Mouse (Mus musculus): ENCODE data around the gene Myh14. TPM values are rescaled to one million over a fixed set of nuclear protein-coding genes. Genes with fewer than 3 reads are reported as not detected.

Myh14 gene
- polyA plus RNA-seq, 1 experiment from 2014 or later, result 1.8 TPM

GRCm38 (mm10) chr7:44593051-44593450 is 77.6 kb downstream of the Myh14 start:
- no peak overlapping the region for H3K27ac ChIP-seq
- 4% methylated on average over 15 of the region's 15 CpGs for WGBS
- H3K4me3 ChIP-seq, result peak overlapping the region; percentile 74
- no peak for DNase-seq (ENCODE audit: extremely low spot score, low spot score)
- H3K4me1 ChIP-seq, result peaks cover 70% of the 10 kb centered on the region
- H3K9me3 ChIP-seq, result no peaks in the 10 kb centered on the region
- peaks cover 57% of the 10 kb centered on the region for H3K27me3 ChIP-seq (ENCODE audit: poor library complexity, severe bottlenecking)
- H3K36me3 ChIP-seq (replicated peaks), result peaks cover 11% of the 10 kb centered on the region

- H3K27ac ChIP-seq, result peak overlapping the region; percentile 77
- peak; percentile 39 for DNase-seq (ENCODE audit: extremely low spot score, low spot score)
- peaks cover 79% of the 10 kb centered on the region for H3K4me1 ChIP-seq
Observed at GRCm38 (mm10) chr7:44591348-44592116, 79.1 kb downstream of the Myh14 start.

DNA sequence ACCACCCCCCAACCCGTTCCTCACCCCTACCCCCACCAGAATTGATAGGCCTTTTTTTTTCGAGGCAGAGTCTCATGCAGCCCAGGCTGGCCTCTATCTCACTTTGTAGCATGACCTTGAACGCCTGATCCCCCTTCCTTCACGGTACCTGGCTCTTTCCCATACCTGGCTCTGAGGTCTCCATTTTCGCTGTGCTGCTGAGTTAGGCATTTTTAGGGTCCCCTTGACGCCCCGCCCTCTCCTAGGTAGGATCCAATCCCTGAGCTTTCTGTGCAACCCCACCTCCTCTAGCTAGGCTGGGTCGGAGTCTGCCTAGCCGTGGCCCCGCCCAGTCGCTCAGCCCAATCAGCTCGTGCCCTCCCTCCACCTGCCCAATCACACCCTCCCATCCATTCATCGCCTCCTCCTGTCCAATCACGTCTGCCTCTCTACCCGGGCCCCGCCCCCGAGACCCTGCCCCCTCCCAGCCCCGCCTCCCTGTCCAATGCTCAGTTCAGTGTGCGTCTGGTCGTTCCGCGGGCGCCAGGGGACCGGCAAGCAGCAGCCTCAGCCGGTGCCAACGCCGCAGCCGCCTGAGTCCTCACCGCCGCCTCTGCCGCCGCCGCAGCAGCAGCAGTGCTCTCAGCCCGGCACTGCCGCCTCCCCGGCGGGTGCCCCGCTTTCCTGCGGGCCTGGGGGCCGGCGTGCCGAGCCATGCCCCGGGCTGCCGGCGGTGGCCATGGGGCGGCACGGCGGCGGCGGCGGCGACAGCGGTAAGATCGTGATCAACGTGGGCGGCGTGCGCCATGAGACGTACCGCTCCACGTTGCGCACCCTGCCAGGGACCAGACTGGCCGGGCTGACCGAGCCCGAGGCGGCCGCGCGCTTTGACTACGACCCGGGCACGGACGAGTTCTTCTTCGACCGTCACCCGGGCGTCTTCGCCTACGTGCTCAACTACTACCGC is 80.0 kb downstream of the Myh14 start, which contains the start of gene Kcnc3:
TSS of gene Kcnc3 (plus strand) at position 263 of the 946 bp plus-strand sequence.
- under 1% methylated on average over 80 of the region's 80 CpGs for WGBS

More at GRCm38 (mm10) chr7:44591348-44592116, 79.1 kb downstream of the Myh14 start:
- H3K9me3 ChIP-seq, result no peaks in the 10 kb centered on the region
- peak overlapping the region; percentile 74 for H3K4me3 ChIP-seq
- WGBS, result under 1% methylated on average over 55 of the region's 60 CpGs
- peaks cover 73% of the 10 kb centered on the region for H3K27me3 ChIP-seq (ENCODE audit: poor library complexity, severe bottlenecking)
- H3K36me3 ChIP-seq (replicated peaks), result peaks cover 11% of the 10 kb centered on the region

GRCm38 (mm10) chr7:44589946-44590345 is 80.7 kb downstream of the Myh14 start:
- peak overlapping the region; percentile 74 for H3K4me3 ChIP-seq
- H3K4me1 ChIP-seq, result peaks cover 82% of the 10 kb centered on the region
- H3K27ac ChIP-seq, result peak overlapping the region; percentile 77
- peaks cover 88% of the 10 kb centered on the region for H3K27me3 ChIP-seq (ENCODE audit: poor library complexity, severe bottlenecking)
- under 1% methylated on average over 13 of the region's 13 CpGs for WGBS
- no peaks in the 10 kb centered on the region for H3K36me3 ChIP-seq (replicated peaks)
- peak; percentile 40 for DNase-seq (ENCODE audit: extremely low spot score, low spot score)
- H3K9me3 ChIP-seq, result no peaks in the 10 kb centered on the region

More for the DNA sequence above, 80.0 kb downstream of the Myh14 start, which contains the start of gene Kcnc3:
- Histone ChIP-seq H3K4me1 (peaks cover 82% of the 10 kb centered on the region), H3K9me3 (no peaks in the 10 kb centered on the region), H3K27ac (peak within 1 kb of the TSS; percentile 77), H3K36me3 (replicated peaks) (peaks cover 4% of the 10 kb centered on the region), H3K4me3 (peak within 1 kb of the TSS; percentile 74), H3K27me3 (ENCODE audit: poor library complexity, severe bottlenecking) (peaks cover 81% of the 10 kb centered on the region)
- peak; percentile 98 for DNase-seq (ENCODE audit: extremely low spot score, low spot score)

GRCm38 (mm10) chr7:44589149-44589548 is 81.5 kb downstream of the Myh14 start:
- Histone ChIP-seq H3K4me1 (peaks cover 77% of the 10 kb centered on the region), H3K27ac (peak overlapping the region; percentile 77), H3K36me3 (replicated peaks) (no peaks in the 10 kb centered on the region), H3K27me3 (ENCODE audit: poor library complexity, severe bottlenecking) (peaks cover 90% of the 10 kb centered on the region), H3K9me3 (no peaks in the 10 kb centered on the region), H3K4me3 (peak overlapping the region; percentile 74)
- peak; percentile 86 for DNase-seq (ENCODE audit: extremely low spot score, low spot score)
- under 1% methylated on average over 32 of the region's 33 CpGs for WGBS

DNA sequence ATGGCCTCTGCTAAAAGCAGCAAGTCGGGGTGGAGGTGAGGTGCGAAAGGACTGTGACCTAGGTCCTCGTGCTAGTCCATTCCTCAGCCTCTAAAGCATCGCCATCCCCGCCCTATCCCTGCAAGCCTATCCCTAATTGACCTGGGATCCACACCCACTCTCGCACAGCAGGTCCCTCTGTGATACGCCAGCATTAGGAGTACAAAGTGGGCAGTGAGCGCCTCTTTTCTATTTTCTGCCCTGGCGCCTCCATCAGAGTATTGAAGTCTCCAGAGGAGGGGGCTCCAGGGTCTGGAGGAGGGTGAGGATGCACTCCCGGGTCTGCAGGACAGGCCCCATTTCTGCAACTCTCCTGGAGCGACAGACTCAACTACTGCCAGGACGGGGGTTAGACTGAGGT is 82.3 kb downstream of the Myh14 start:
- peak overlapping the region; percentile 77 for H3K27ac ChIP-seq

GRCm38 (mm10) chr7:44587676-44588075 is 83.0 kb downstream of the Myh14 start:
- no peak for DNase-seq (ENCODE audit: extremely low spot score, low spot score)
- WGBS, result 38% methylated on average over 6 of the region's 6 CpGs
- no peaks in the 10 kb centered on the region for H3K36me3 ChIP-seq (replicated peaks)
- peak overlapping the region; percentile 74 for H3K4me3 ChIP-seq
- no peak overlapping the region for H3K27ac ChIP-seq
- no peaks in the 10 kb centered on the region for H3K9me3 ChIP-seq
- peaks cover 78% of the 10 kb centered on the region for H3K27me3 ChIP-seq (ENCODE audit: poor library complexity, severe bottlenecking)
- peaks cover 63% of the 10 kb centered on the region for H3K4me1 ChIP-seq

More for the DNA sequence above, 82.3 kb downstream of the Myh14 start:
- Histone ChIP-seq H3K4me3 (peak overlapping the region; percentile 74), H3K27me3 (ENCODE audit: poor library complexity, severe bottlenecking) (peaks cover 85% of the 10 kb centered on the region), H3K4me1 (peaks cover 69% of the 10 kb centered on the region), H3K9me3 (no peaks in the 10 kb centered on the region), H3K36me3 (replicated peaks) (no peaks in the 10 kb centered on the region)
- no peak for DNase-seq (ENCODE audit: extremely low spot score, low spot score)
- 11% methylated on average over 12 of the region's 12 CpGs for WGBS

GRCm38 (mm10) chr7:44586930-44587329 is 83.7 kb downstream of the Myh14 start:
- H3K27ac ChIP-seq, result peak overlapping the region; percentile 79
- DNase-seq (ENCODE audit: extremely low spot score, low spot score), result peak; percentile 82
- no peaks in the 10 kb centered on the region for H3K36me3 ChIP-seq (replicated peaks)
- H3K4me3 ChIP-seq, result peak overlapping the region; percentile 74
- no peaks in the 10 kb centered on the region for H3K9me3 ChIP-seq
- WGBS, result under 1% methylated on average over 18 of the region's 18 CpGs
- peaks cover 71% of the 10 kb centered on the region for H3K27me3 ChIP-seq (ENCODE audit: poor library complexity, severe bottlenecking)
- peaks cover 55% of the 10 kb centered on the region for H3K4me1 ChIP-seq

GRCm38 (mm10) chr7:44586518-44586917 is 84.1 kb downstream of the Myh14 start:
- Histone ChIP-seq H3K4me1 (peaks cover 51% of the 10 kb centered on the region), H3K27ac (peak overlapping the region; percentile 79), H3K9me3 (no peaks in the 10 kb centered on the region), H3K4me3 (peak overlapping the region; percentile 74), H3K36me3 (replicated peaks) (no peaks in the 10 kb centered on the region), H3K27me3 (ENCODE audit: poor library complexity, severe bottlenecking) (peaks cover 69% of the 10 kb centered on the region)
- WGBS, result 10% methylated on average over 19 of the region's 19 CpGs
- DNase-seq (ENCODE audit: extremely low spot score, low spot score), result peak; percentile 53

- no peak for DNase-seq (ENCODE audit: extremely low spot score, low spot score)
- Histone ChIP-seq H3K27ac (no peak overlapping the region), H3K4me1 (peaks cover 43% of the 10 kb centered on the region), H3K27me3 (ENCODE audit: poor library complexity, severe bottlenecking) (peaks cover 60% of the 10 kb centered on the region), H3K9me3 (no peaks in the 10 kb centered on the region), H3K4me3 (no peak overlapping the region), H3K36me3 (replicated peaks) (no peaks in the 10 kb centered on the region)
- WGBS, result 94% methylated on average over 6 of the region's 6 CpGs
Observed at GRCm38 (mm10) chr7:44585606-44586005, 85.0 kb downstream of the Myh14 start.

DNA sequence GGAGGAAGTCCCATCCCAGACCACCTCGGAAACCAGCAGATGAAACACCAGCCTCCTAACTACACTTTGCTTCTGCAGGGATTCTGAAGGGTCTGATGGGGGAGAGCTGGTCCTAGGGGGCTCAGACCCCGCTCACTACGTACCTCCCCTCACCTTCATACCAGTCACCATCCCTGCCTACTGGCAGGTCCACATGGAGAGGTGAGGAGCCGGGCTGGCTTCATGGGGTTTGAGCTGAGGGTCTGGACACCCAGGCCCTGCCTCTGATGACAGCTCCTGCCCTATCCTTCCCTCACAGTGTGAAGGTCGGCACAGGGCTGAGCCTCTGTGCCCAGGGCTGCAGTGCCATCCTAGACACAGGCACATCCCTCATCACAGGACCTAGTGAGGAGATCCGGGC is 85.7 kb downstream of the Myh14 start:
- peaks cover 36% of the 10 kb centered on the region for H3K4me1 ChIP-seq
- WGBS, result 91% methylated on average over 6 of the region's 6 CpGs
- DNase-seq (ENCODE audit: extremely low spot score, low spot score), result no peak
- H3K9me3 ChIP-seq, result no peaks in the 10 kb centered on the region
- peaks cover 54% of the 10 kb centered on the region for H3K27me3 ChIP-seq (ENCODE audit: poor library complexity, severe bottlenecking)
- H3K36me3 ChIP-seq (replicated peaks), result no peaks in the 10 kb centered on the region
- H3K4me3 ChIP-seq, result no peak overlapping the region
- H3K27ac ChIP-seq, result no peak overlapping the region

DNA sequence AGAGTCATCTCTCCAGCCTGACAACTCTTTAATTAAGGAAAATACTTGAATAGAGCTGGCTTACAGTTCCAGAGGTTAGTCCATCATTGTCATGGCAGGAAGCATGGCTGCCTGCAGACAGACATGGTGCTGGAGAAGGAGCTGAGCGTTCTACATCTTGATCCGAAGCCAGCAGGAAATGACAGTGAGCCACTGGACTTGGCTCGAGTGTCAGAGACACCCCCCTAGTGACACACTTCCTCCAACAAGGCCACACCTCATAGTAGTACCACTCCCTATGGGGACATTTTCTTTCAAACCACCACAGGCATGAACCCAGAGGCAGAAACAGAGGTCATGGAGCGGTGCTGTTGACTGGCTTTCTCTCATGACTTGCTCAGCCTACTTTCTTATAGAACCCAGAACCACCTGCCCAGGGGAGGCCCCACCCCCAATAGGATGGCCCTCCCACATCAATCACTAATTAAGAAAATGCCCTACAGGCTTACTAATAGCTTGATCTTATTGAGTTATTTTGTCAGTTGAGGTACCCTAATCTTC is 86.3 kb downstream of the Myh14 start:
- 88% methylated on average over 4 of the region's 4 CpGs for WGBS
- Histone ChIP-seq H3K27ac (no peak overlapping the region), H3K36me3 (replicated peaks) (no peaks in the 10 kb centered on the region), H3K9me3 (no peaks in the 10 kb centered on the region), H3K4me3 (no peak overlapping the region), H3K27me3 (ENCODE audit: poor library complexity, severe bottlenecking) (peaks cover 48% of the 10 kb centered on the region), H3K4me1 (peaks cover 30% of the 10 kb centered on the region)
- DNase-seq (ENCODE audit: extremely low spot score, low spot score), result no peak
